Mouse (Mus musculus) c-Kit-positive CD71-positive TER-119-positive erythroid progenitor cells, embryonic 14.5 days (primary cell): ENCODE measurements around the gene Etv5.

Experiments
- DNase-seq: peaks from one replicate; pipeline ENCODE4 v3.0.0-alpha.2; 2013; ENCODE audit warnings: low spot score

Gene Etv5

DNA sequence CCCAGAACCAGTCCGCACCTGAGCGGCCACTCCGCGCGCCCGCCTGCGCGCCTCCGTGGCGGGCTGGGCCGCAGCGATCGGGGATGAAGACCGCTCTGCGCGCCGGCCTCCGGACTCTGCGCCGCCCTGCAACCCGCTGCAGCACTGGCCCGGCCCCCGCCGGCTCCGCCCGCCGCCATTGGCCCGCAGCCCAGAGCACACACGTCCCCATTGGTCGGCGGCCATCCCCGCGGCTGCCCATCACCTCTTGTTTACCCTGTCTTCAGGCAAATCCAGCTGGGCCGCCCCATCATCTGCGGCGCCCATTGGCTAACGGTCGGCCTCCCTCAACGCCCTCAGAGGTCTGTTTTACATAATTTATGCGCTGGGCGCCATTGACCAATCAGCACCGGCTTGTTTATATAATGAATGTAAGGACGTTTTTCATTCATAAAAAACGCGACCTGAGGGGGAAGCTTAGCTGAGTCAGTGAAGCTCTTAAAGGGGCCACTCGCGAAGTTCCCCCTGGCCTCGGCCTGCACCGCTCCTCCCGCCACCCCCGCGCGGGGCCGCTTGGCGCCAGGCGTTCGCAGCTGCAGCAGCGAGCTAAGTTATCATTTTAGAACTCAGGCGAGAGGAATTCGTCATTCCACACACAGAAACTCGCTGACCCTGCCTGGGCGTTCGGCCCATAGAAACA is at the start of gene Etv5:
Etv5 (minus strand) TSS at position 221 of the 679 bp plus-strand sequence.
- DNase-seq, result peak; percentile 95

DNA sequence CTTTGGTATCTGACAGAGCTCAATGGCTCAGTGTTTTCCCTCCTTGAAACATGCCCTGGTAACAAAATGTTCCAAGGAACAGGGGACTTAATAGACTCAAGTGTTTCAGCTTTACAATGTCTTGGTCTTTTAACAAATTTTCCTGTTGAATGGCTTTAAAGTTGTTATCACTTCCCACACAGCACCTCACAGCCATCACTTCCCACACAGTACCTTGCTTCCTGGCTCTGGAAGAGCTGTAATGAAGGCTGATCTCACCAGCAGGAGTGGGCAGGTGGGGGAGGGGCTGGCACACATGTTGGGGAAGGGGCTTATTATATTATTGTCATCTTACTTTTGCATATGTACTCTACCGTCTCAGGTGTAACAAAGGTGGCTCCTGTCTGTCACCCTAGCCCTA is 44.4 kb upstream of the Etv5 start:
- DNase-seq, result no peak

DNA sequence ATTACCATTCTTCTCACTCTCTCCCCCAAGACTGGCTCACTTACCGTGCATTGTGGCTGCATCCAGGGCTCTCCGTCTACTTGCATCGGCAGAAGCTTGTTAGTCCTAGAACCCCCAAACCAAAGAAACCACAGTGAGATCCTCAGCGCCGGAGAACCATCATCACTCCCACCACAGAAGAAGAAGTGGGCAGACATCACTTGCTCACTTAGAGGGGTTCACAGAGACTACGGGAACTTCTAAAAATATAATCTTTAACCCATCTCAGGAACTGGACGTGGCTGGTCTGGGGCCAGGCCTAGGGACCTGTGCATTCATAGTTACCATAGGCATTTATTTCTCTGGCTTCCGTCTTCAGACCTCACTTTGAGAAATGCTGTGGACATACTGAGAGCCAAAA is 39.8 kb upstream of the Etv5 start:
- no peak for DNase-seq

DNA sequence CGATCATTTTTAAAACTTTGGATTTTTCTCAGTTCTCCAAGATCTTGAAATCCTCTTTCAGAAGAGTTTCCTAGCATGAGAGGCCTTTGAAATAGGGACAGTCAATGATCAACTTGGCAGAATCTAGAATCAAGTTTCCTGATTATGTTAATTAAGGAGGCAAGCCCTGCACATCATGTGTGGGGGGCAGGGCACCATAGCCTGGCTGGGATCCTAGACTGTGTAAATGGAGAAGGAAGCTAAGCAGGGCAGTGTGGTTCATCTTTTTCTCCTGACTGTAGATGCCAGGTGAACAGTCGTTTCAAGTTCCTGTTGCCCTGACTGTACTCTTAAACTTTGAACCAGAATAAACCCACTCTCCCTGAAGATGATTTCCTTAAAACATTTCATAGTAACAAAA is 32.2 kb upstream of the Etv5 start:
- DNase-seq, result no peak

DNA sequence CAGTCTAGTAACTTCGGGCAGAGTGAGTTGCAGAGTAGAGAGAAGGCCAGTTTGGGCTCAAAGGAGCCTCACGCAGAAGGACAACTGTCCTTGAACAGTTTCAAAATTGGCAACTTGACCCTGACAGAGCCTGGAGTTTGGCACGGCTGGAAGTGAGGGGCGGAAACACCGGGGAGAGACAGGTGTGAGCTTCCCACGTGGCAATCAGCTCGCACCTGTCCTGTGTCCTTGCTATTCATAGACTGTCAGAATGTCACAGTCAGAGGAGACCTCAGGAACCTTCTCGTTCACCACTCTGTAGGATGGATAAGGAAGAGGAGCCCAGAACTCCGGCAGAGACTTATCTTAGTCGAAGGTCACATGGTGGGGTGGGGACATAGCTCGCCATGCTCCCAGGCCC is 29.9 kb upstream of the Etv5 start:
- no peak for DNase-seq

DNA sequence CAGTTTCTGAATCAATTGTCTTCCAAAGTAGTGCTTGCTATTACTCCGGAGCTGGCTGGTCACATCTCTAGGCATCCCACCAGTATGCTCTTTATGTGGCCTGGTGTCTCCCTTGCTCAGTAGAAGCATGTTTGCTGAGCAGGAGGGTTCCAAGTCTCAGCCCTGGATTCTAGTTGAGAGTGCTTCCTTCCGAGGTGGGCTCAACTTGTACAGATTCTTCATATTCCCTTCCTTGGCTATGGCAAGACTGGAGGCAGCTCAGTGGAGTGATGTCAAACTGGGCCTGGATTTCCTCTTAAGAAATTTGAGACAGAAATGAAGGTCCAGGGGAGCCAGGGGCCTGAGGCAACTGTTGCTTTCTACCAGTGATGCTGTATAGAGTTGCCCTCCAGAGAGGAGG is 27.6 kb upstream of the Etv5 start:
- DNase-seq, result no peak

DNA sequence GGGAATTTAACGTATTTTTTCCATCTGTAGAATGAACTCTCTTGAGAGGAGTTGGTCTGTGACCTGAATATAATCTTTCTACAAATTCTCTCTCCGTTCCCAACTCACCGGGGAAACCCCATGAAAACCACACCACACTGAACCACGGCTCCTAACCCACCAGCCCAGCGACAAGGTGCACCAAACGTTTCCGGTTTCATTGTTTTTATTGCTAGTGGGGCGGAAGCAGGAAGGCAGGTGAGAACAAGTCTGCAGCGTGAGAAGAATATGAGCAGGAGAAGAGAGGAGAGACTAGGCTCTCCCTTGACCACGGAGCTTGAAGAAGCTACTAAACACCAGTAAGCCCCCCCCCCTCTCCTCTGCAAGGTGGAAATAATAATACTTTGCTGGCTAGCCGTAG is 26.9 kb upstream of the Etv5 start:
- no peak for DNase-seq

DNA sequence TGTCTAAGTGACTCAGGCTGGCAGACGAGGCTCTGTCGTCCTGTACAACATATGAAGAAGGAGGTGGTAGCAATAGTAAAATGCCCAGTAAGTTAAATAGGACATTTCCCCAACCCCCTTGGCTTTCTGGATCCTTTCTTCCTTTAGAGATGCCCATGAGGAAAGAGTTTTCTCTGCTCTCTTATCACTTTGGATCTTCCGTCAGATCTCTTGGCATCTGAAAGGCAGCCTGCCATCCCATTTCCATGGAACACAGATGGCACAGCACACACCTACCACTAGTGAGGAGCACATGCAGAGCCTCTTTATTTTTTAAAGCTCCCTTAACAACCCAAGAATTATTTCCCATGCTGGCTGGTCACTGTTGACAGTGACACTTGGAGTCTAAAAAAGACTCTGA is 22.7 kb upstream of the Etv5 start:
- DNase-seq, result no peak

DNA sequence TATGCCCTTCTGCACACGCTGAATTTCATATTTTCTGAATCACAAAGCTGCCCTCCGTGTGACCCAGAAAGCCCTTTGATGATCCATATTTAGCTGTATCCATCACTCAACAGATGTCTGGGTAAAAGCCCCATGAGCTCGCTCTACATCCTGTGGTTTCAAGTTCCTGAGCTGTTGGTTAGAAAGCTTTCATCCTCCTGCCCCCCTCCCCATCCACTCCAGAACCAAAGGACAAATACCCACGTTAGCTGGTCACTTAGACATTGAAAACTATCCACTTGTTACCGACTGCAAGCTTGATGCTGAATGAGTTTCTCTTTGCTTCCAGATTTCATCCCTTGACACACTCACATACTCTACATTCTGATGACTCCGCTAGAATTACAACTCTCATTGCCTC is 22.2 kb upstream of the Etv5 start:
- no peak for DNase-seq

DNA sequence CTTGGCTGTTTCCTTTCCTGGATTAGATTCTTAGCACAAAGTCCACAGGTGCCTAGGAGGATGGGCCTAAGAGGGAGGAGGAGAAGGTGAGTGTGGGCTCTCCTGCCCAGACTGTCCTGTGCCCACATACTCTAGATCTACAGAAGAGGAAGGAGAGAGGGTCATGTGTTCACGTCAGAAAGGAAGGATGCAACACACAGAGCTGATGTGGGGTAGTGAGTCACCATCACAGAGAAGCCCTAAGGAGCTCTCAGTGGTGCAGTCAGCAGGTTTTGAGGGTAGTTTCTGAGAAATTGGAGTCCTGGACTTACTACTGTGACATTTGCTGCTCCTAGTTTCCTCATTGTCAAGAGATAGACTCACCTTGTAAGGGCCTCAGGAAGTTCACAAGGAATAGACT is 21.4 kb upstream of the Etv5 start:
- DNase-seq, result no peak

DNA sequence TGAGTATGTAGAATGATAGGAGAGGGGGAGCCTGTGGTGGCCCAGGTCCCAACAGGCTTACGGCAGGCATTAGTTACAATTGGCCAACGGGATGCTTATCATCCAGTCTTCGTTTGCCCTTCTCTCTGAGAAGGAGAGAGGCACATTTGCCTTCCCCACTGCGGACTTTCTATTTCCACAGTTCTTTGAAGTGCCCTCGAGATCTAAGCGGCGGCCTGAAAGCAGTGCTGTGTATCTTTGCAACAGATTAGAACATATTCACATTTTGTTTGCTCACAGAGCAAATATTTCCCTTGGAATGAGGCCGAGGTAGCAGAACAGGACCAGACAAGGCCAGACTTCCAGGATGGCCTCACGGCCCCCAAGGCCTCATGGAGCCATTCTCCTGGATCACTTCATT is 12.6 kb upstream of the Etv5 start:
- DNase-seq, result no peak

DNA sequence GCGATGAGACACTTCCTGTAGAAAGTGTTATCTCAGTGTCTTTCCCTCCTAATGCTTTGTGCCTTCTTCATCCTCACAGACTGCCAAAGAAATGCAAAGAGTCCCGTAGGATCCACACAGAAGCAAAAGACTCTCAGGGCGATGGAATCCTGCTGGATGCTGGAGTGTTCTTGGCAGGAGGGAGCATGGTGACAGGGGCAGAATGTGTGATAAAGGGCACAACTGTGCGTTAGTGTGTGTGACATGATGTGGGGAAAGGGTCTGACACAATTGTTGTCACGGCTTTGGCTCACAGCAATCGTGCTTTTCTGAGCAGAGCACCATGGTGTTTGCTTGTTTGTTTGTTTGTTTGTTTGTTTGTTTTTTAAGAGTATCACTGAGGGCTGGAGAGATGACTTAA is 8.6 kb upstream of the Etv5 start:
- DNase-seq, result no peak

DNA sequence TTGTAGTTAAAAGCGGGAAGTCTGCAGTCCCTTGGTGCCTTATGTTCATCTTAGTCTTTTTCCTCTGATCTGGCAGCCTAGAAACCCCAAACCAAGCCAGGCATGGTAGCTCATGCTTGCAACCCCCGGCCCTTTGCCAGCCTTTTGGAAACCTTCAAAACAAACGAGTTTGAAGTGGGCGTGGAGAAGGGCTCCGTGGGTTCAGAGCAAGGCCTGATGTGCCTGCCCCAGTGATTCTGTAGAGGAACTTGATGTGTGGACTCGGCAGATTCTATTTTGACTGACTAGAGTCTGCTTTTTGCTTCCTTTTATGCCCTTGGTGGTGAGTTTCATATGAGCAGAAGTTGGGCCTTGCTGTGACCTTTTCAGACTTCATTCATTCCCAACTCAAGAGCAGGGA is 5.3 kb upstream of the Etv5 start:
- no peak for DNase-seq

DNA sequence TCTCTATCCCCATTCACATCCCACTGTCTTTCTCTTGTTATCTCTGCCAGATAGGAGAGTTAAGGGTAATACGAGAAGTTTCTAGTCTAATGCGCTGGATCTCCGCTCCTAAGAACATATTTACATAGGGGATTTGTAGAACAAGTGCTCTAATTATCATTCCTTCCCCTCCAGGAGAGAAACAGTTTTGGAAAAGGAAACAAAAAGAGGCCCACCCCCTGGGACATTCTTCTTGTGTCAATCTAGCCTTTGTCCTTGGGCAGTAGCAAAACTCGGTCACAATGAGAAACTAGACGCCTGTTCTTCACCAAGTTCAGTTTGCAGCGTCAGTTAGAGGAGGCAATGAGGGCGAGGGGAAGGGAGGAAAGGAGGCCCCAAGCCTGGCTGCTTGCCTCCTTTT is 2.7 kb upstream of the Etv5 start:
- DNase-seq, result no peak

DNA sequence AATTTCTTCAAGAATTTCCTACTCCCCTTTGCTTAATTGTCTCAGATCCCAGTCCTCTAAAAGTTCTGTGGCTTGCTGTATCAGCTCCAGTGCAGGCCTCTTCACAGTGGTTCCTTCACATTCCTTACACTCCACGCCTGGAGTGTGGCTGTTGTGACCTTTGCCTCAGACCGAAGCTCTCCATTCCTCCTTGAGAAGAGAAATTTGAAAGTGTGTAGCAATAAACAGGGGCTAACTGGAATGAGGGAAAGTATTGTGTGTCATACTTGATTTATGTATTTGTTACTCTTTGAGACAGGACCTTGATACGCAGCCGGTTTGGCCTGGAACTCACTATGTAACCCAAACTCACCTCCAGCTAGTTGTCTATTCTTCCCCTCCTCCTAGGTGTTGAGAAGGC is 1.8 kb upstream of the Etv5 start:
- DNase-seq, result no peak

DNA sequence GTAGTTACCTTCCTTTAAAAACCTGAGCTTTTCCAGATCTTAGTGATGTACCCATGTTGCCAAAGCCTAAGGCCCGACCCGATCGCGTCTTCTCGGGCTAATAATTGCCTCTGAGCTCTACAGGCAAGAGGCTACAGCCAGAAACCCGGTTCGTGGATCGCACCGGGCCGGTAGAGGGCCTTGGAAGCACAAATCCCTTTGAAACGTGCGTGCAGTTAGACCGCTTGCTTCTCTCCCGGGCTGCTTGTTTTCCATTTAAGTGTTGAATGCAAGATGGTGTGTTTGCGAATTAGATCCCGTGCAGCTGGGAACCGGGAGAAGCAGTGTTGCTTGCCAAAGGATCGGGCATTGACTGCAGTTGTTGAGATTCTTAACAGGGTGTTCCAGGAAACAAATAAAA is 750 bp upstream of the Etv5 start:
- DNase-seq, result peak; percentile 31

DNA sequence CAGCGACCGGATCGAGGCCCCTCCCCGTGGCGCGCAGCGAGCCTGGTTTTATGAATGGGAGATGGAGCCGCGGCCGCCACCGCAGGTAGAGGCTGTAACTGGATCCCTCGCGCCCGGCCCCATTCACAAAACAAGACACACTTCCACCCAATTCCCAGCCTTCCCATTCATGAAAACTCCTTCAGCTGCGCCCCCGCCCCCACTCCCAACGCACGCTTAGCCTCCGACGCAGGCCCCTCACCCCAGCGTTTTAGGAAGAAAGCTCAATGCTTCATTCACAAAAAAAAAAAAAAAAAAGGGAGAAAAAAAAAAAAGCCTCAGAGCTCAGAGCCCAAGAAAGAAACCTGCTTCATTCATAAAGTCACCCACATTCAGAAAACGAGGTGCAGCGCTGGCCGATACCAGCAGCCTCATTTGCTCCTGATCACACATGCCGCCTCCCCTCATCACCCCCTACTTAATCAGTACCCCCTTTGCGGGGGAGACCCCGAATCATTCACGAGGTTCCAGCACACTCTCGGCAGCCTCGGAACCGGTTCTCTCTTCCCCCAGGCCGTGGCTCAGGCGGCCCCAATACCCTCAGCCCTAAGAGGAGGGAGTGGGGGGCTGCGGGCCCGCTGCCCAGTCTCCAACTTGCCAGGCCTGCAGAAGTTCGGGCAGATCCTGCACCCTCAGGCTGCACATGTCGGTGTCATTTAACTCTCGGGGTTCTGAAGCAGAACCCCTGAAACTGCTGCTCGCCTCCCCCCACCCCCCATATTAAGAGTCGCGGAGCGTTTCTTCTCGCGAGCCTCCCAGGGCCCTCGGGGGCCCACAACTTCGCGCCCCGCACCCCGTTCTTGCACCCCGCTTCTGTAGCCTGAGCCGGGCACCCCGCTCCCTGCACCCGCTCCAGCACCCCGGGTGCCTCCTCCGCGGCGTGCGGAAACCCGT is 812 bp downstream of the Etv5 start:
- DNase-seq, result no peak

DNA sequence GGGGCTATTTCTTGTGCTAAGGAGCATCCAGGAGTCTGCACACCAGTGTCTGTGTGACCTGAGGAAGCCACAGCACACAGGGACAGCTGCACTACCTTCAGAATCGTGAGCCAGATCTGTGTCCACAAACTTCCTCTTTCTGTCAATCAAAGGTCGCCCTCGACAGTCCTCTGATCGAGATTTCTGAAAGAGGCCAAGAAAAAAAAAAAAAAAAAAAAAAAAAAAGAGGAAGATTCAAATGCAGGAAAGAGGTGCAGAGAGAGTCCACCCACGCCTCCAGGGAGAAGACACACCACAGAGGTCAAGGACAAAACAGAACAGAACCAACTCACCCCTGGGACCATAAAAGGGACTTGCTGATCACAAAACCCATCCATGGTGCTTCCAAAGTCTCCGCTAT is 3.4 kb downstream of the Etv5 start:
- no peak for DNase-seq

DNA sequence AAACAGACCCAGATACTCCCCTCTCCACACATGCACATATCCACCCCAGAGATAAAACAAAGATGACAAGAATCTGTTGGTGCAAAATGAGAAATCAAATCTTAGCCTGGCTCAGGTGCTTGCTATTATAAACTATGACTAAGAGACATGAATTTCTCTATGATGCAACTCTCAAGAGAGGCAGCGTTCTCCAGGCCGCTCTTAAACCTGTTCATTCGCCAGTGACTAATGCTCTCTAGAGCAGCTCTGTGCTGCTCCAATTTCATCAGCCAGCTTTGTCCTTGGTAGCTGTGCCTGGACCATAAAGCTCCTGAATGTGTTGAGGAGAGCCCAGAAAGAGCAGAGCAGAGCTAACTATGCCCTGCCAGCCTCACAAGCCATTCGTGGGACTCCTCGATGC is 5.0 kb downstream of the Etv5 start:
- DNase-seq, result no peak

DNA sequence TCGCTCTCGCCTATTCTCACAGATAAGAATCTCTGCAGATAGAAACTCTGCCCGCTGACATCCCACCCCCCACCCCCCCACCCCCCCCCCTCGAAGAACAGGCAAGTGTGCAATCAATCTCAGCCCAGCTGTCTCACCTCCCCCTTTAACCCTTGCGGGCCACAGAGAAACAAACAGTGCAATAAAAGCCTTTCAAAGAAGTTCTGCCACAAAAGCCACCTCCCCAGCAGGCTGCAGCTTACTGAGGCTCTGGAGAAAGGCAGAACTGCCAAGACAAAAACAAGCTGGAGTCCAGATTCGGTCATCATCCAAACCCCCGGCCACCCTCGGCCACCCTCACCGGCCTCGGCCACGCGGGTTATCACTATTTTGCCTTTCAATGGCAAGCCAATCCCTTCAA is 5.6 kb downstream of the Etv5 start:
- DNase-seq, result no peak

DNA sequence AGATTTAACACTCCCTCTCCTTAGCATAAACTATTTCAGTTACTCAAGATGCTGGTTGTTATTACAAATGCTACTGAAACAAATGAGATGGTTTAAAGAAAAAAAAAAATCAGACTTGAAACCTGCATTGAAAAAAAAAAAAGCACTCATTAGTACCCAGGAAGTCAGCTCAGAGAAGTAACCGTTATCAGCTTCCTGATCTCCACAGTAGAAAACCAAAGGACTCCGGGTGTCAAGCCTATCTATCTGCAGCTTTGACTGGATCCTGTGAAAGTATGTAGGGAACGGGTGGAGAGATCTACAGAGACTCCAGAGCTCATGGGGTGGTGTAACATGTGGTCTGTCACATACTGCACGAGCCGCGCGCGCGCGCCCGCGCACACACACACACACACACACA is 7.7 kb downstream of the Etv5 start:
- no peak for DNase-seq

DNA sequence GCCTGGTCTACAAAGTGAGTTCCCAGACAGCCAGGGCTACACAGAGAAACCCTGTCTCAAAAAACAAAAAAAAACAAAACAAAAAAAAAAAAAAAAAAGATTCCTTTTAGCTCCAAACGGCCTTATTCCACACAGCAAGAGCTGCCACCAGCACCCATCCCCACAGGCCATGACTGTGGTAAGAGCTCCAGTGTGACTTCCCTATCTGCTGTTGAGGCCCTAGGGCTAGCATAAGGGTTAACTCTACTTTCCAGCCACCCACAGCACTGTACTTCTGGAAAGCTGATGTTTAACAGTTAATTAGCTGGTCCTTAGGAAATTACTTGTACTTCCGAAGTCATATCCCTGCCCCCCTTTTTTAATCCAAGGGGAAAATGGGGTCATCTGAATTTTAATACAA is 8.2 kb downstream of the Etv5 start:
- no peak for DNase-seq

DNA sequence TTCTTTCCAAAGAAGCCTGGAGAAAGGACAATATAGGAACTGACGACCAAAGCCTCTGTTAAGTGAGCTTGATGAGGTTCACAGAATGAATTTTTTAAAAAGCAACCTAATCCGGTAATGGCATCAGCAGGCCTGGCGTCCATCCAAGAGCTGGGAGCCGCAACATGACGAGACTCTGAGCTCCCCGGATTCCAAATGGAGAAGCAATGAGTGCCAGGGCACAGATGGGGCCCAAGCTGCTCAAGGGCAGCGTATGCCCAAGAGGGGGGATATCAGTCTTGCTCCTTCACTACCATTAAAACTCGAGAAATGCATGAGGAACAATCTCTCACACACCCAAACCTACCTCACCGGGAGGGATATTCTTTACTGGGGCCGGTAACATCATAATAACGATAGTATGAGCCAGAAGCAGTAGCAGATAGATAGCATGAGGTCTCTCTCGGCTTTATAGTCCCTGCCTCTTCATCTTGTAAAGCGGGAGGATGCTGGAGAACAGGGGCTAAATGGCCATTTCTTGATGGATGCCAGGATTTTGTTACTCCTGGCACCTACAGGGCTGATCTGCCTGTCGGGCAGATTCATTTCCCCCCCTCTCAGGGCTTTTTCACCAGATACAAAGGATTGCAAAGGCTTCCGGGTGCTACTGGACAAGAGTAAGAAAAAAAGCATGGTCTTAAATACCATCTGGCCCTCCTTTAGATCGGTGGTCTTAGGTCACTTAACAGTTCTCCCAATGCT is 9.1 kb downstream of the Etv5 start:
- no peak for DNase-seq
